Mouse (Mus musculus) WW6 (cell line): ENCODE measurements around the gene Ttc24.

Experiments used
- DNase-seq: peaks from one replicate; pipeline ENCODE4 v3.0.0-alpha.2; 2013; ENCODE audit warnings: low read depth, low spot score

Ttc24 gene

DNA sequence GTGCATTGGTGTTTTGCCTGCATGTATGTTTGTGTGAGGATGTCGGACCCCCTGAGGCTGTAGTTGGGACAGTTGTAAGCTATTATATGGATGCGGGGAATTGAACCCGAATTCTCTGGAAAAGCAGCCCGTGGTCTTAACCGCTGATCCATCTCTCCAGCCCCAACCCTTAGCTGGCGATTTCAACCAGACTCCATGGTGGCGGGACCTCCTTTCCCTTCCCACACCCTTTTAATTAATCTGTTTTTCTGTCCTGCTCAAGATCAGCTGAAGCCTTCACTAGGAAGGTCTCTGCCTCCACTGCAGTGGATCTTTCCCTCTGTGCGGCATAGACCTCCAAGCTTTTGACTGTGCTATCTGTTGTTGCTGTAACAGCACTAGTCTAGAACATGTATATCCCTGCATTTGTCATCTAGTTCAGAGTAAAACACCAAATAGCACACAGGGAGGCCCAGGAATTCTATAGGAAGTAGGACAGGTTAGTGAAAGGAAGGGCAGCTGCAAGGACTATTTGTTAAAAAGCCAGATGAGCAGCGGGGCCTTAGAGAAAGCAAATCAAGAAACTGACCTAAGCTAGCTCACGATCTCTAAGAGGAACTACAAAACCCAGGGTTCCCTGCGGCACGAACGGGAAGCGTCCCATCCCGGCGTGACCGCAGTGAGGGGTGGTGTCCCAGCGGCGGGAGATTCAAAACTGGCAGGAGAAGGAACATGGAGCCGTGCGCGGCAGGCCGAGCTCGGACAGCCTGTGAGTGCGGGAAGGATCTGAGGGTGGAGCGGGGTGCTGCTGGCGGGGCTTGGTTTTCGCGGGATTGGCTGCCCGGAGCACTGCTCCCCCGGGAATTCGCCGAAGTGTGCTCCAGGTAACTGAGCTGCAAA is 3.5 kb upstream of the Ttc24 start, which contains the start of gene Iqgap3:
Gene Iqgap3, plus strand, starts transcription at position 627 of the 879 bp plus-strand sequence.
- peak; percentile 58 for DNase-seq

DNA sequence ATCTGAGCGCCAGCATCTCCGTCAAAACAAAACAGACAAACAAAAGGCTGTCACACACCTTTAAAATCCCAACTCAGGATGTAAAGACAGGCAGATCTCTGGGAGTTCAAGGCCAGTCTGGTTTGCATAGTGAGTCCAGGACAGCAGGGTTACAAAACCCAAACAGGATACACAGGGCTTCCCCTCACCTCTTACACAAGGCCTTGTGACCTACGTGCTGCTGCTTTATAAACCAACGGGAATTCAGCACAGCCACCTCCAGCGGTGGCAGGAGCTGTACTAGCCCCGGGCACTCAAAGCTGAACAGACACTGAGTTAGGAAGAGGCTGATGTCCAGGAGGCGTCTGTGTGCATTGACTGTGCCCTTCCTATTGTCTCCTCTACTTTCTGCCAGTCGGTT is 663 bp downstream of the Ttc24 start:
- no peak for DNase-seq

DNA sequence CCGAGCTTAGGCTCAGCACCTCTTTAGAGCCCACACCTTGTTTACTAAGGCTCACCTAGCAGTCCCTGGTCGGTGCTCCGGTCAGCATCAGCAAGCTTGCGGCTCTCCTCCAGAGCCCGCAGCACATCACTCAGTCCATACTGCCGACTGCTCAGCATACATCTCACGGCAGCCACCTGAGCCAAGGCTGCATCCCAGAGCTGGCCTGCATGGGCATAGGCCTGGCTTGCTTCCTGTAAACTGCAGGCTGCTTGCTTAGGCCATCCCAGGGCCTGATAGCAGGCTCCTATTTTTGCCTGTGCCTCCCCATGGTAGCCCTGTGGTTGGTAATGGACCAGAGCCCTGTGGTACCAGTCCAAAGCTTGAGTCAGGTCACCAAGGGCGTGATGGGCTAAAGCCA is 3.3 kb downstream of the Ttc24 start:
- DNase-seq, result no peak

DNA sequence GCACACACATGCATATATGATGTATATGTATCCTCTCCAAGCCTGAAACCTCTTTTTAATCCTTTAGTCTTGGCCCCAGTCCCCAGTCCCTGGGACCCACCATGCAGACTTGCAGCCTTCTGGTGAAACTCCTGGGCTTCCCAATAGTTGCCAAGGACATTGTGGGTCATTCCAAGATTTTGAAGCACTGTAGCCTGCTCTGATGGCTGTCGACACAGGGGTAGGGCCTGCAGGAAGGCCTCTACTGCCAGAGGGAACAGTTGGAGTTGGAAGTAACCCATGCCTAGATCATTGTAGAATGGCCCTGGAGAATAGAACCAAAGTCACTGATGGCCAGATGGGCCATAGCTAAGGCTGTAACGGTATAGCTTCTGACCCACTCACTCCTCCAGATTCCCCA is 3.8 kb downstream of the Ttc24 start:
- no peak for DNase-seq

DNA sequence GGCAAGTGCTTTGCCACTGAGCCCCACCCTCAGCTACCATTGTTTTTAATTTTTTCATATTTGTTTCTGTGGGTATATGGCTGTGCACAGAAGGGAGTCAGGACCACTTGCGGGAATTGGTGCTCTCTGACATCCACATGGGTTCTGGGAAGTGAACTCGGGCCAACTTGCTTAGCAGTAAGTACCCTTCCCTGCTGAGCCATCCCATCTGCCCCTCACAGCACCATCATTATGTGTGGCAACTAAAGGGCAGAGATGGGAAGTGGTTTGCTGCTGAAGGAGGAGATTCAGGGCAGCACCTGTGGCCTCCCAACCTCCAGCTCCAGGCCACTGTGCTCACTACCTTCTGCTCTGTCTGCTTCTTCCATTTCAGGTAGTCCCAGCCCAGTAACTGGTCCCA is 4.5 kb downstream of the Ttc24 start:
- DNase-seq, result no peak

DNA sequence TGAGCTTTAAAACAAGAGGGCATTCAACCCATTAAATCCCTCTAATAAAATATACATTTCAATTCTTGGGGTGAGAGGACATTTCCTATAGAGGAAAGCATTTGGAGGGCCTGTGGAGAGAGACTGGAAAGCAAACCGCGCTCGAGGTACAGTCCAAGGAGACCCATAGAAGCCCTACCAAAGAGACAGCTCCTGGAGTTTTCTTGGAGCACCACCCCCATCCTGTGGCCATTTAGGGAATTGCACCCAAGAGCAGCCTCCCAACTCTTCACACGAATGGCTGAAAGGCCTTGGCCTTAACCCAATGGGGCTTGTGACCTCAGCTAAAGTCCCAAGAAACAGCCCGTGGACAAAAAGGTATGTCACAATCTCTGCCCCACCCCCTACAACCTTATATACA is 6.3 kb downstream of the Ttc24 start:
- DNase-seq, result no peak

DNA sequence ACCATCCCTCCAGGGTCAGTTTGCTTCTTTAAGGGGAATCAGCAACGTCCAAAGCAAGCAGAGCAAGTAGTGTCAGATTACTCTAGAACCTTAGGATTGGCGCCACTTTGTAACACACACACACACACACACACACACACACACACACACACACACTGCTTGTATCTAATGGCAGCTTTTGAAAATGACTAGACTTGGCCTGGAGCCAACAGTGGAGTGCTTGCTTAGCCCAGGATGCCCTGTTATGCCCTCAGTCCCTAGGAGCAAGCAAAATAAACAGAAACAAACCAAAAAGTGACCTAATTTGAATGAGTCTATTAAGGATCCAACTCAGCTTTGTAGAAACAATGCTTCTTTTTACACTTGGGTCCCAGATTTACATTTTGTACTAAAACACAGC is 9.7 kb downstream of the Ttc24 start:
- no peak for DNase-seq

DNA sequence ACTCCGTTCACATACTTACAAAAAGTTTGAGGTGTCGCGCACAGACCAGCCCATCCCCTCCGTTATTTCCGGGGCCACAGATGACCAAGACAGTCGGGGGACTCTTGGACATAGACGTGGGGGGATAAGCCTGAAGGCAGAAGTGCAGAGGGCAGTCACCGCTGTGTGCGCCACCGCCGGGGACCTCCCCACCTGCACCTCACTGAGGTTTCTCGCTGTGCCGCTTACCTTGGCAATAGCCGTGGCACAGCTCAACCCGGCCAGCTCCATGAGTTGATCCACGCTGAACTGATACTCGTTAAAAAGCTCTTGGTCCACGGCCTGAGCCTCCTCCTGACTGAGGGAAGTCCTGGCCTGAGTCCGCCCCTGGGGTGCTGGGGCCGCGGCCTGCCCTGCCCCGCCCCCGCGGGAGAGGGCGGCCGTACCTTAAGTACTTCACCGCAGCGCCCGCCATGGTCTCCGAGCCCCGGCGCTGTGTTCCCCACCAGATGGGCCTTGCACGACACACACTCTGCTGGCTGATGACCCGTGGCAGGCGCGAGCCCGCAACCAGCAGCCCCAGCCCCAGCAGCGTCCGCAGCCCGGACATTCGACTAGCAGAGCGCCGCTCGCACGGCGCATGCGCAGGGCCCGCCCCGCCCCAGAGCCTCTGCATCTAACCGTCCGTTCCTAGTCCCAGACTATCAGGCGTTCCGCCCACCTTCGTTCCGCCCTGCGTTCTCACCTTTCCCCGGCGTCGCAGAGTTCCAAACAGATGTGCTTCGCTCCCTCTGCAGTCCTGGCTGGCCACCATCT is 20.0 kb downstream of the Ttc24 start, which contains the start of gene Naxe:
Gene Naxe, minus strand, starts transcription at position 594 of the 795 bp plus-strand sequence.
- peak; percentile 84 for DNase-seq

DNA sequence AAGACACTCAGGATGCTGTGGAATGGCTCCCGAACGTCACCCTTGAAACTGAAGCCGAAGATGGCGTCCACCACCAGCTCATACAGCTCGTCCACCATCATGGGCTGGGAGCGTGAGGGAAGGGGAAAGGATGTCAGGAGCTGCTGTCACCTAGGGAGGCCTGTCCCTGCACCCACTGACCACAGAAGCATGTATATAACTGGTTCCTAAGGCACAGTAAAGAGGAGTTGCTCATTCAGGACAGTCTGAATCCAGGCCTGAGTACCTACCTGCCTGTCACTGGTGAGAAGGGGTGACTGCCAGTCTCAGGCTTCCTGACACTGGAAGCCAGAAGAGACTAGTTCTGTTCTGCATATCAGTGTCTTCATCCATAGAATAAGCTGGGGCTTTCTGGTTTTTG is 21.1 kb downstream of the Ttc24 start:
- no peak for DNase-seq

DNA sequence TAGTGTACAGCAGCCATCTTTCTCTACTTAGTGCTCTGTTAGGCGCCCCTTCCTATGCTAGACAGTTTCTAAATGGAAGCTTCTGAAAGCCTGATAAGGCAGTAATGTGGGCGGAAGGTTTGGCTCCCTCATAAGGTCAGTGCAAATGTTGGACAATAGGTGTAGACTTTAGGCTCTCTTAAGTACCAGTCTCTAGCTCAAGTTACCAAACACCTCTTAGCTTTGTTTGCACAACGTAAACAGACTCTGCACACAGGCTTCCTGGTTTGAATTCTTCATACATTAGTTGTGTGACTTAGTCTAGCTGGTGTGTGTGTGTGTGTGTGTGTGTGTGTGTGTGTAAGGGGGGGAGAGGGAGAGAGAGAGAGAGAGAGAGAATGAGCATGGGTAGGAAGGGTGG is 28.6 kb downstream of the Ttc24 start:
- no peak for DNase-seq

DNA sequence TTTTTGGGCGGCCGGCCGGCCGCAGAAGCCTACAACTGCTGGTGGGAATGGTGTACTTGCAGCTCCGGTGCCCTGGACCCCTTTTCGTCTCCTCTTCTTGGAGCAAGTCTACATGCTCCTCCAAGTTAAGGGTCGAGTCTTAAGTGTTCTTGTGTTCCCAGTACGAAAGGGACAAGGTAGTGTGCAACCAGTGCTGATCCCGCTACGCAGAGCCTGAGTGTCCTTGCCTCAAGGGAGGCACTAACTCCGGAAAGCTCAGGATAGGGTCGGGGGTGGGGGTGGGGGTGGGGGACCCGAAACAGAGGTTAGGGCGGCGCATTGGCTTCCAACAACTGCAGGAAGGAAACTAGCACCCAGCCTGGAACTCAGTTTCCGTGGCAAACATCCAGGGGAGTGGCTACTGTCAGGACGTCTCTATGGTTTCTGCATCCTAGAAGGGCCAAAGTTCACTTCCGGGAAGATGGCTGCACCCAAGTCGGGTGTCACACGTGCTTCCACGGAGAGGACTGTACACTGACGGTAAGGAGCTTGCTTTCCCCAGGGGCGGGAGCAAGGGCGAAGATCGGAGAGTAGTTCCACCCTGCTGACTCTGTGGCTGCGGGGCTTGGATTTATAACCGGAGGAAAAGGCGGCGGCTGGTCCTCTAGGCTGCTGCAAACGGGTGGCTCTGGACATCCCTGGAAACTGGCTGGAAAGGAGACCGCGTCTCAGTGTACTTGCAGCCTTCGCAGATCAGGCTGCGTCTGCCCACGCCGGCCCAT is 35.3 kb downstream of the Ttc24 start, which contains the start of gene Gpatch4:
Gene Gpatch4, plus strand, starts transcription at position 448 of the 761 bp plus-strand sequence.
- peak; percentile 85 for DNase-seq

DNA sequence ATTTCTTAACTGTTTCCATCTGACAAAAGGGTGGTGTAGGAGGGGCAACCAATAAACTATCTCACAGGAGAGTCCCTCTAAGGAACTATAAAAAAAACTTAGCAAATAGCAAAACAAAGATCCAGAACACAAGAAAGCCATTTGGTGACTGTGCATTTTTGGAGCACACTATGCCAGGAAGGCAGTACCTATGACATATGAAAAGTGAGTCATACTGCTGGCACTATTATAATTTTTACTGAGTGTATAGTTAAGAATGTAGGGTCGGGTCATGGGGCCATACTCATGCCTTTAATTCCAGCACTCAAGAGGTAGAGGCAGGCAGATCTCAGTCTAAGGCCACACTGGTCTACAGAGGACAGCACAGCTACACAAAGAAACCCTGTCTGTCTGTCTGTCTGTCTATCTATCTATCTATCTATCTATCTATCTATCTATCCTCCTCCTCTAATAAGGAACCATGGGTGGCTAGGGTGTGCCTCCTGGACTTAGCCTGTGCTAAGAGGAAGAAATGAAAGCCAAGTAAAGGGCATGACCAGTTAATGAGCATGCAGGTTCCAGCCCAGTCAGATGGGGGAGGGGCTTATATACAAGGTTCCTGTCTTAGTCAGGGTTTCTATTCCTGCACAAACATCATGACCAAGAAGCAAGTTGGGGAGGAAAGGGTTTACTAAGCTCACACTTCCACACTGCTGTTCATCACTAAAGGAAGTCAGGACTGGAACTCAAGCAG is 42.4 kb downstream of the Ttc24 start:
- no peak for DNase-seq

DNA sequence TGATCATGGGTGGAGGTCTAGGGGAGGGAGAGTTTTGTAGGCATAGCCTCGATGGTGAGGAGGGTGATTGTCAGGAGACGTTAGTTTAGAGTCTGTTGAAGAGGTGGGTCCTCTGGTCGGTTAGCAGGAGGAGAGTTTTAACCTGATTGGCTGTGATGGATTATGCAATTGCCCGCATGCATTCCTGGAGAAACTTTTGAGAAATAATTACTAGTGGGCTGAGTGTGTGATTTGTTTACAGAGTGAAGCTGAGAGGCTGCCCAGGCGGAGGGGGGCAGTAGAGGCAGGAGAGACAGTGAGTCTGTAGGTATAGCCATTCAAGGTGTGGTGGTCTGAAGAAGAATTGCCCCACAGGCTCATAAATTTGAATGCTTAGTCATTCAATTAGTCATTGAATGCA is 44.6 kb downstream of the Ttc24 start:
- no peak for DNase-seq

DNA sequence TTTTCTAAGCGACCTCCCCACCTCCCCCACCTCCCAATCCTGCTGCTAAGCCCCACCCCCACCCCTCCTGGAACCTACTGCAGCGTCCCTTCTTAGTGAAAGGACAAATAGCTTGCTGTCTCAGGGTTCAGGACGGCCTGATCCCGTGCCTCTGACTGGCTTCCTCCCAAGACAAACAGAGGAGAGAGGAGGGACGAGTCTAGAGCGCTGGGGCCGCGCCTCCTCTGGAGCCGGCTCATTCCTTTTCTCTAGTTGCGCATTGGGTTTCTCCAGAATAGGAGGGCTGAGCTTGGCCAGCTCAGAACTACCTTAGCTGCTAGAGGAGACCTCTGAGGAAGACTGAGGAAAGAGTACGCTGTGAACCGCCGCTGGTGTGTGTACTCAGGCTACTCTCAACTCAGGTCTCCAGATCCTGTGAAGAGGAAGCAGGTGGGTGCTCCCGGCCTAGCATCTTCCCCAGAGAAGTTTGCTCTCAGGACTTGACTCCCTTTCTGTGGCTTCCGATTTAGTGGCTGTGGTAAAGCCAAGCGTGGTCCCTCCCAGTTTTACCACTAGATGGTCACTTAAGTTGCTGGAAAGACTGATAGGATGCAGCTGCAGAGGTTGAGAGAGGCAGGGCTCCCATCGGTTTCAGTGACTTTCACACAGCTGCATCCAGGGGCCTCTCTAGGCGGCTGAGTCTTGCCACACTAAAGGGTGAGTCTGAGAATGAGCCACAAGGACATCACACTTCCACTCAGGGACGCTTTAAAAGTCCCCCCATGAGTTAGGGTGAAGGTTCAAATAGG is 47.3 kb downstream of the Ttc24 start:
- DNase-seq, result no peak

DNA sequence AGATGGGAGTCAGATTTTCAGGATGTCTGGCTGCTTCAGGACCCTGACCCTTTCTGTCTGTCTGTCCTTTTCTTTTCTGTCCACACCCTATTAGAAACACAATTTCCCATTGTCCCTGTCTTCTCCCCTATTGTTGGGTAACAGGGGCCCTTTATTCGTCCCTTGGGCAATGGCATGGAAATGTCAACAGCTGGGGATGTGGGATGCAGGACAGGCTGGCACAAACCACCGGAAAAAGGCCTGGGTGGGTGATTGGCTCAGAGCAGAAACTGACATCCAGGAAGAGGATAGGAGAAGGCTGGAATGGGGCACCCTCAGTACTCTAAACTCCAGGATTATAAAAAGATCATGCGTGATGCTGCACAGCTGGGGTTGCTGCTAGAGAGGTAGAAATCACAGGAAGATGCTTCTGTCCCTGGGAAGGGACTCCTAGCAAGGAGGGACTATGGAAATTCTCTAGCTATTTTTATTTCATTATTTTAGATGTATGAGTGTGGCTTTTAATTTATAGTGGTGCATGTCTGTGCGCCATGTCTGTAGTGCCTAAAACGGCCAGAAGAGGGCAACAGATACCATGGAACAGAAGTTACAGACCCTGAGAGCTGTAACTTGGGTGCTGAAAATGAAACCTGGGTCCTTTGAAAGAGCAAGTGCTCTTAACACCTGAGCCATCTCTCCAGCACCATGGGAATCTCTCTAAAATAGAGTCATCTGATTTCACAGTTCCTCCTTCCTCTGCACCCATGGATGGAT is 50.5 kb downstream of the Ttc24 start, which contains the start of gene Hapln2:
Gene Hapln2, minus strand, starts transcription at position 150 of the 753 bp plus-strand sequence.
- peak; percentile 34 for DNase-seq

DNA sequence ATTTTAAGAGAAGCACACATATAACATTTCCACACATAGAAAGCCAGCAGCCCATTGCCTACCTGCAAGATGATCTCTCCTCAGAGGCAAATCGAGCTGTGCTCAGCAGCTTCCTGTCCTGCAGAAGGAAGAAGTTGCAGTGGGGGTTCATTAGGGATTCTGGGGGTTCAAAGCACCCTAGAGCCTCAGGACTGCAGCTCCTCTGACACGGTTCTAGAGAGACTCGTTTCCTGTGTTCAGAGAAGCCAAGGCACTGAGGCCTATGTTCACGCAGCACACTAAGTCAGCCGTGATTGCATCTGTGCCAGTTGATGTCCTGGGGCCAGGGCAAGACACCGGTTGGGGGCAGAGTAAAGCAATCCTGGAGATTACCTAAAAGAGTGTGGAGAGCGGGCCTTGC is 51.3 kb downstream of the Ttc24 start:
- no peak for DNase-seq

DNA sequence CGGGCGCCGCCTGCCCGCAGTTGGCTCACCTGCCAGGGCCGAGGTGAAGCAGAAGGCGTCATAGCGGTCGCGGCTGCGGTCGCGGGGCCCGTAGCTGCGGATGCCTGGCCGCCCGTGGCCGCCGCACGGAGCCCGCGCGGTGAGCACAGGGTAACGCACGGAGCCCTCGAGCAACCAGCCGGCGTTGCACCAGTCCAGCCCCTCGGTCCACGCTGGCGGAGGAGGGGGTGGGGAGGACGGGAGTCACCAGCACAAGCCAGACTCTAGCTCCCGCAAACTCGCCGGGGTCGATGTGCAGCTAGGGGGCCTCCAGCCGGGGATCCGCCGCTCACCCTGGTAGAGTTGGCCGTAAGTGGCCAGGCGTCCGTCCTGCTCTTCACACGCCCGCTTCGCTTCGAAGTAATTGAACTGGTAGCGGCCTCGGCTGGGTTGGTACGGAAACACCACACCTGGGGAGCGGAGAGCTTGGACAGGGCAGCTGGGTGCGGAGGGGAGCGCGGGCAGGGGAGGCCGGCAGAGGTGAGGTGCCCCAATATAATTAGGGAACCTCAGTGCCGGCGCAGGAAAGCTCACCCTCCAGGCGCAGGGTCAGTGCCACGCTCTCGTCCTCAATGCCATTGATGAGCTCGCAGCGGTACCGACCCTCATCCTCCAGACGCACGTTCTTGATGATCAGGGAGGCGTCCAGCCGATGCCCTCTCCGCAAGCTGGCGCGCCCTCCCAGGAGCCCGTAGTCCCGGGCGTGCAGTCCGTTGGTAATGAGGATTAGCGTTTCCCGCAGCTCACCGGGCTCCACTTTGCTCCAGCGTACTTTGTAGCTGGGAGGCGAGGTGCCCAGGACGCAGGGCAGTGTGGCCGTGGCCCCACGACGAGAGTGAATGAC is 54.7 kb downstream of the Ttc24 start:
- DNase-seq, result no peak
